Mouse (Mus musculus) C2C12 (cell line): ENCODE results near the gene Gm21885. TPM values are rescaled to one million over a fixed set of nuclear protein-coding genes. Genes with fewer than 3 reads are reported as not detected.
"Not testable (repeated sequence)": the region's sequence is repeated elsewhere in the genome, so short reads cannot be mapped to it uniquely, and the experiment has no call there.

Source experiments
- H3K27me3 ChIP-seq: one replicate; pipeline ENCODE4 v1.6.1; 2011; ENCODE audit not compliant: control insufficient read depth, insufficient read depth, insufficient read length
- H3K36me3 ChIP-seq: one replicate; pipeline ENCODE4 v1.6.1; 2011; ENCODE audit not compliant: control insufficient read depth, insufficient read depth
- H3K4me3 ChIP-seq: one replicate; pipeline ENCODE4 v1.5.1; 2011; ENCODE audit warnings: mild to moderate bottlenecking, control low read depth; ENCODE audit not compliant: poor library complexity, insufficient read depth, severe bottlenecking
- H3K79me2 ChIP-seq: one replicate; pipeline ENCODE4 v1.6.1; 2011; ENCODE audit not compliant: control insufficient read depth, insufficient read depth
- H3K79me3 ChIP-seq: one replicate; pipeline ENCODE4 v1.6.1; 2011; ENCODE audit warnings: low read depth, control low read depth
- H3ac ChIP-seq: one replicate; pipeline ENCODE3; 2011; ENCODE audit warnings: low read depth; ENCODE audit not compliant: control insufficient read depth, insufficient read length
- CEBPB ChIP-seq: IDR thresholded peaks from one replicate; pipeline ENCODE4 v1.6.1; 2011; ENCODE audit warnings: low read depth, mild to moderate bottlenecking, control low read depth, moderate library complexity
- CTCF ChIP-seq: IDR thresholded peaks from one replicate; pipeline ENCODE4 v1.5.1; 2011; ENCODE audit not compliant: control insufficient read depth, insufficient read depth, insufficient read length
- FOSL1 ChIP-seq: IDR thresholded peaks from one replicate; pipeline ENCODE4 v1.8.0; 2011; ENCODE audit warnings: mild to moderate bottlenecking, low read length; ENCODE audit not compliant: poor library complexity, insufficient read depth, severe bottlenecking
- MAX ChIP-seq: IDR thresholded peaks from one replicate; pipeline ENCODE4 v1.6.1; 2011; ENCODE audit warnings: mild to moderate bottlenecking, control low read depth
- MYOD1 ChIP-seq: IDR thresholded peaks from one replicate; pipeline ENCODE4 v1.6.1; 2011; ENCODE audit warnings: low read depth; ENCODE audit not compliant: control insufficient read depth, insufficient read length
- MYOG ChIP-seq: IDR thresholded peaks from one replicate; pipeline ENCODE4 v1.6.1; 2011; ENCODE audit not compliant: control insufficient read depth, insufficient read length; ENCODE audit errors: extremely low read depth
- USF1 ChIP-seq: IDR thresholded peaks from one replicate; pipeline ENCODE4 v1.6.1; 2011; ENCODE audit warnings: low read depth, mild to moderate bottlenecking, control low read depth, moderate library complexity
- polyA plus RNA-seq: library from polyadenylated mRNA; unstranded; fragments of >200 nt; fragmentation: generic; extraction: Trizol; gene quantifications from one replicate; pipeline ENCODE4 v1.2.1, GENCODE M21; 2012; ENCODE audit warnings: missing spikeins

Gm21885 gene
- polyA plus RNA-seq, 1 experiment: not detected

GRCm38 (mm10) chr11:94261585-94262370 lies 19.9 kb upstream of the Gm21885 start:
- H3ac ChIP-seq: no peak overlapping the region
- H3K79me3 ChIP-seq: no peaks in the 10 kb centered on the region
- no peaks in the 10 kb centered on the region for H3K79me2 ChIP-seq
- TF ChIP-seq MAX (no peak), CEBPB (no peak), MYOG (no peak), MYOD1 (no peak), USF1 (no peak), FOSL1 (no peak), CTCF (no peak)
- no peaks in the 10 kb centered on the region for H3K36me3 ChIP-seq
- H3K27me3 ChIP-seq: no peaks in the 10 kb centered on the region
- H3K4me3 ChIP-seq: no peak overlapping the region

GRCm38 (mm10) chr11:94265134-94265785 lies 16.4 kb upstream of the Gm21885 start:
- H3K79me3 ChIP-seq: no peaks in the 10 kb centered on the region
- peak overlapping the region; percentile 45 for H3ac ChIP-seq
- H3K27me3 ChIP-seq: no peaks in the 10 kb centered on the region
- no peaks in the 10 kb centered on the region for H3K79me2 ChIP-seq
- H3K4me3 ChIP-seq: peak overlapping the region; percentile 12
- TF ChIP-seq CEBPB (no peak), CTCF (peak; percentile 2), USF1 (no peak), MAX (no peak)
- H3K36me3 ChIP-seq: no peaks in the 10 kb centered on the region

GRCm38 (mm10) chr11:94266155-94266554 lies 15.5 kb upstream of the Gm21885 start:
- not testable (repeated sequence) for H3K79me2 ChIP-seq, H3K27me3 ChIP-seq, H3ac ChIP-seq, H3K4me3 ChIP-seq, H3K79me3 ChIP-seq, H3K36me3 ChIP-seq

GRCm38 (mm10) chr11:94268761-94269160 lies 12.9 kb upstream of the Gm21885 start:
- H3K36me3 ChIP-seq: no peaks in the 10 kb centered on the region
- no peaks in the 10 kb centered on the region for H3K27me3 ChIP-seq
- no peak overlapping the region for H3K4me3 ChIP-seq
- no peak for TF ChIP-seq CEBPB
- no peak for TF ChIP-seq FOSL1
- no peak for TF ChIP-seq USF1
- no peak for TF ChIP-seq MYOD1
- TF ChIP-seq MYOG: no peak
- no peak overlapping the region for H3ac ChIP-seq
- H3K79me3 ChIP-seq: no peaks in the 10 kb centered on the region
- no peaks in the 10 kb centered on the region for H3K79me2 ChIP-seq

GRCm38 (mm10) chr11:94269906-94270305 lies 11.8 kb upstream of the Gm21885 start:
- Histone ChIP-seq H3K79me3 (no peaks in the 10 kb centered on the region), H3ac (no peak overlapping the region), H3K36me3 (no peaks in the 10 kb centered on the region), H3K4me3 (no peak overlapping the region), H3K79me2 (no peaks in the 10 kb centered on the region), H3K27me3 (no peaks in the 10 kb centered on the region)
- TF ChIP-seq MAX (no peak), MYOD1 (no peak), CEBPB (no peak), CTCF (no peak), FOSL1 (no peak), USF1 (no peak), MYOG (no peak)

- no peak overlapping the region for H3ac ChIP-seq
- no peak overlapping the region for H3K4me3 ChIP-seq
- H3K79me2 ChIP-seq: no peaks in the 10 kb centered on the region
- H3K36me3 ChIP-seq: no peaks in the 10 kb centered on the region
- no peak for TF ChIP-seq MYOG
- TF ChIP-seq FOSL1: no peak
- no peak for TF ChIP-seq USF1
- TF ChIP-seq MYOD1: no peak
- TF ChIP-seq CEBPB: no peak
- no peak for TF ChIP-seq MAX
- TF ChIP-seq CTCF: no peak
- H3K79me3 ChIP-seq: no peaks in the 10 kb centered on the region
- H3K27me3 ChIP-seq: no peaks in the 10 kb centered on the region
These were observed 10.7 kb upstream of the Gm21885 start for GRCm38 (mm10) chr11:94271015-94271414.
